Mouse (Mus musculus): ENCODE data around the gene Ebna1bp2.

Ebna1bp2 gene

DNA sequence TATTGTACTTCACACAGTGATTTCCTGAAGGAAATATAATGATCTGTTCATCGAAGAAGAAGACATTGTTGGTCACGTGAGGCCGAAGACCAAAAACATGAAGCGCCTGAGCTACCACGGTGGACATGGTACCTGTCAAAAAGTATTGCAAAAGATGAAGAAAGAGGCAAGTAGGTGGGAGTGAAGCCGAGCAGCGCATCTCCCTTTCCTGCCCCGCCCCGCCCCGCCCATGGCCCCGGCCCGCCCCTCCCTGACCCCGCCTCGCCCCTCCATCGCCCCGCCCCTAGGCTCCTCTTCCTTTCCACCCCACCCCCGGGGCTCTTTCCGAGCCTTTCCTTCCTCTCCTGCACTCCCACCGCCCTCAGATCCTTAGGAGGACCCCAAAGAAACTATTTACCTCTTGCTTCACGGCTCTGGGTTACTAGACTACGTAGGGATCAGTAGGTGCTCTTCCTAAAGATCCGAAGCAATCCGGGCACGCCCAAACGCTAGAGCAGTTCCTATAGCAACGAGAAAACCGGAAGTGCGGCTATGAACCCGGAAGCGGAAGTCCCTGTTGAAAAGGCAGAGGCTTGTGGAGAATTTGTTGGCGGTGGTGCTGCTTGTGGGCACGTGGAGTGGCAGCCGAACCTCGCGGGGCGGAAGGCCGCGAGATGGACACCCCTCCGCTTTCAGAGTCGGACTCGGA is at the start of gene Ebna1bp2, which contains the start of gene Cfap57:
Gene Ebna1bp2 (plus strand): TSS at position 521 of the 688 bp plus-strand sequence.
Gene Cfap57 (minus strand): TSS at position 499 of the 688 bp plus-strand sequence.
- in situ Hi-C loops (cut with MboI; ENCODE audit: unreplicated experiment in 2 of 2): loop anchor here in 1 of 2 experiments (10.0 kb wide), 1 partner anchor 186 kb away; the partner anchor contains the start of gene Cdc20

DNA sequence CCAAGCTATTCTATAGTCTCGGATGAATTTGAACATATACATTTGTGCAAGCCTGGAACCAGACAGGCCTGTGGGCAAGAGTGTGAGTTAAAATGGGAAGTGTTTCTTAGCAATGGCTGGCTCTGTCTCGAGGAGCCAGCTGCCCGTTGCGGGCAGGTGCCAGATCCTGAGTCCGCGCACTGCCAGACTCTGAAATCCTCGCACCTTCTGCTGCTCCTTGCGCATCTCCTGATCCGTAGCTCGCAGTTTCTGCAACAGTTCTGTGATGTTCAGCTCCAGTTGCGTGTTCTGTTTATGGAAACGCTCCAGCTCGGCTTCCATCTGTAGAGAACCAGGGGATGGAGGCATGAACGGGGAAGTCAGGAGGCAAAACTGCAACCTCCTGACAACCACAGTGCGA is 49.2 kb upstream of the Ebna1bp2 start:
- in situ Hi-C loops (cut with MboI; ENCODE audit: unreplicated experiment in 2 of 2): loop anchor here (10.0 to 25.0 kb wide), 4 partner anchors 487 to 867 kb away; partner anchors contain the start of gene Gm12845 (in 1 of the 2)

DNA sequence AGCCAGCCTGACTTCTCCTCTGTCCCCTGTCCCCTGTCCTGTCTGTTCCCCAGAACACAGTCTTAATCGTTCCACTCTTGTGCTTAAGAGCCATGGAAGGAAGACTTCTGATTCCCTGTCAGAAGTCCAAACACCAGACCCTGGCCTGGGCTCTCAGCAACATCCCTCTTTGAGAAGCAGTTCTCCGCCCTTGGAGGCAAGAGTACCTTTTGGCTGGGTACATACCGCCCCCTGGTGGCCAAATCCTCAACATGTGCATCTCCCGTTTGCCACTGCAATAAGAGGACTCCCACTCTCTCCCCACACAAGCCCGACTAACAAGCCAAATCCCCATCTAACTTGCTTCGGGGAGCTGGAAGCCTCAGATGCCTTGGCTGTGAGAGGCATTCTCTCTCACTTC is 44.5 kb upstream of the Ebna1bp2 start:
- in situ Hi-C loops (cut with MboI; ENCODE audit: unreplicated experiment in 2 of 2): loop anchor here (5.0 to 10.0 kb wide), 5 partner anchors 359 to 871 kb away; no protein-coding TSS in a partner anchor

DNA sequence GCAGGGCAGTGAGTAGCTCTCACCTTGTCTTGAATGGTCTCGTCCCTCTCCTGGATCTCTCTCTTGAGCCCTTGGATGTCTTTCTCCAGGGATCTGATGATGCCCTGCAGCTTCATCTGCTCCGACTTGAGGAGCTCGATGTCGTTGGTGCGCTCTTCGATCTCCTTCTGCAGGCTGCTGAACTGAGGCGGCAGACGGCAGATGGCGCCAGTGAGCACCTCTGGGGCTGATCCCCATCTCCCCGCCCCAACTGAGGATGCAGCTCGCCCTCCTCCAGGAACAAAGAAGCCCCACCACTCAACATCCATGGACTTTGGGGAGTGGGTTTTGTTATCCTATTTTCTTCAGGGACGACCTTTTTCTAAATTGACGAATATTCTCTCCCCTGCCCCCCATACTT is 41.3 kb upstream of the Ebna1bp2 start:
- in situ Hi-C loops (cut with MboI; ENCODE audit: unreplicated experiment in 2 of 2): loop anchor here (5.0 to 10.0 kb wide), 5 partner anchors 362 to 875 kb away; no protein-coding TSS in a partner anchor

DNA sequence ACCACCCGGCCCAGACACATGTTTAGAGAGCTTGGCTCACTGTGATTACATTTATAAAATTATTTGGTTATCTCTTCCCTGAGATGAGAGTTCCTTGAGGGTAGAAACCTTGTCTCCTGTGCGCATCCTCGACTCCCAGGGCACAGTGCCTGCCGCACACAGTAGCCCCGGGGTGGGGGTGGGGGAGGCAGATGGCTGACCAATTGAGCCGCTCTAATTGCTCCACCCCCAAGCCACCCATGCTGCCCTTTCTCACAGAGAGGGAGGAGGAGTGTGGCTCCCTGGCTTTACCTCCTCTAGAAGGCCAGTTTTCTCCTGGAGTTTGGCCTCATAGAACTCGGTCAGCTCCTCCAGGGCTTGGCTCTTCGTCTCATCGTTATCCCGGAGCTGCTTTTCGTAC is 39.1 kb upstream of the Ebna1bp2 start:
- in situ Hi-C loops (cut with MboI; ENCODE audit: unreplicated experiment in 2 of 2): no loop called here

DNA sequence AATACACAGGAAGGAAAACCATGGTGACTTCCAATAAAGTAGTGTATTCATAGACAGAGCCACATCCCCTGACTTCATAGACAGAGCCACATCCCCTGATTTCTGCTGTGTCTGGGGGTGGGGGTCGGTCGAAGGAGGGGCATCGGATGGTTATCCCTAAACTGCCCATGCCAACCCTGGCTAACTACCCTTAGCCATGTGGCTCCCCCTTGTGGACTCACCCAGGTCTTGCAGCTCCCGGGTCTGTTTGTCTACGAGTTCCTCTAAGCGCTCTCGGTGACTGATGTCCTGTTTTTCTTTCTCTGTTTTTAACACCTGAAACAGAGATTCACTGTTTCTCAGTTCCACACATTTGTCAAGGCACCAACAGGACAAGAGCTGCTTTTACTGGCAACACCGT is 38.0 kb upstream of the Ebna1bp2 start:
- in situ Hi-C loops (cut with MboI; ENCODE audit: unreplicated experiment in 2 of 2): no loop called here

DNA sequence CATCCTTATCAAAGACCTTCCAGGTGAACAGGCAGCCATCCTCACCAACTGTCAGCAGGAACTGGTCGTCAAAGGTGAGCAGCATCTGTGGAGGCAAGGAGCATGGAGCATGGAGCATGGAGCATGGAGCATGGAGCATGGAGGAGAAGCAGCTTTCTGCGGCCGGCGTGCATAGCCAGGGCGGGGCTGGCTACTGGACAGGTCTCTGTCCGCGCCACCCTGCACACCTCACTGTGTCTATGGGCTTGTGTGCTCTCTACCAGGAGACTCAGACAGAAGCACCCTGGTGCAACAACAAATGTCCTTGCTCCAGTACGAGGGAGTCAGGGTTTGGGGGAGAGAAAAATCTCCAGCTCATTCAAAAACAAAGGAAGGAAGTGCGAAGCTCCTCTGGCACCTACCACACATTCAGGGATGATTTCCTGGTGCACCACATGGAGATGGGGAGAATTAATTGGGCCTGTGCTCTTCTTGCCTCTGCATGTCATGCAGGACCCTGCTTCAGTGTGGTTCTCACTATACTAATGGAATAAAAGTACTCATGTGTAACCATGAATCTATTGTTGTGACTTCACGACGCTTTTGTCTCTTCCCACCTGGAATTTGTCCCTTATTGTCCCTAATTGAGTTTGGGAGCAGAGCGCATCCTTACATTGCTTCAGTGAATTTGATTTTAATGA is 31.4 kb upstream of the Ebna1bp2 start:
- in situ Hi-C loops (cut with MboI; ENCODE audit: unreplicated experiment in 2 of 2): no loop called here

DNA sequence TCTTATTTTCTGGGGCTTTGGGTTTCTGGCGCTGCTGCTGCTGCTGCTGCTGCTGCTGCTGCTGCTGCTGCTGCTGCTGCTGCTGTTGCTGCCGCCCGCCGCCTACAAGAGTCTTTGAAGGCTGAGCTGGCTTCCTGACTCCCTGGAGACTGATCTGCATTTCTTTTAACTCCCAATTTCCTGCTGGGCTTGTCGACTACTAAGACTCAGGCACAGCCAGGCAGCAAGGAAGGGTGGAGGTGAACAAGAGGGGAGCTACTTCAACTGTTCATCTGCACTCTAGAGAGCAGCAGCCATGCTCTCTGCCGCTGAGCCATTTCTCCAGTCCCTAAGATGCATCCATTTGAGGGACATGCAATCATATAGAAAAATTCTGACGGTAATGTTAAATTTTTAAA is 30.9 kb upstream of the Ebna1bp2 start:
- in situ Hi-C loops (cut with MboI; ENCODE audit: unreplicated experiment in 2 of 2): no loop called here

DNA sequence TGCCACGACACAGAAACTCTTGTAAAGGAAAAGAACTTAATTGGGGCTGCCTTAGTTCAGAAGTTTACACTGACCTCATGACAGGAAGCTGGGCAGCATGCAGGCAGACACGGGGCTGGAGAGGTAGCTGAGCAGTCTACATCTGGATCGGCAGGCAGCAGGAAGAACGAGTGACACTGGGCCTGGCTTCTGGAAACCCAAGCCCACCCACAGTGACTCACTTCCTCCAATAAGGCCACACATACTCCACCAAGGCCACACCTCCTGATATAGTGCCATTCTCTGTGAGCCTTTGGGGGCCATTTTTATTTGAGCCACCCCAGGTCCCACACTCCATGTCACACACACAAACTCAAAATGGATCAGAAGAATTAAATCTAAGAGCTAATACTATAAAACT is 16.5 kb upstream of the Ebna1bp2 start:
- in situ Hi-C loops (cut with MboI; ENCODE audit: unreplicated experiment in 2 of 2): no loop called here

DNA sequence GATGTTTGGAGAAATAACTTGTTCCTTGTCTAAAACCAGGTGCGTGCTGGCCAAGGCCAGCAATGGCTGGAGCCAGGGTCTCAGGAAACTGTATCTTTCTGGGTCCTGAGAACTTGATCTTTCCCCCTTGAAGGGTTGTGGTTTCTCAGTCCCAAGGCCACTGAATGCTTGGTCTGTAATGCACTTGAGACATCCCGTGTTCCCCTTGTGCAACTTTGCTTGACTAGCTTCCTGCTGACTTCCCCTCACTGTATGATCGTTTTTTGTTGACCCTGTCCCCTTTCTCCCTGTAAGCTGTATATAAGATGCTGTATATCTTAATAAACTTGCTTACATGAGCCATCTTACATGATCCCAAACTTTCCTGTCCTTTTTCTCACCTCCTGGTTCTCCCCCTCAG is 10.8 kb upstream of the Ebna1bp2 start:
- in situ Hi-C loops (cut with MboI; ENCODE audit: unreplicated experiment in 2 of 2): no loop called here

DNA sequence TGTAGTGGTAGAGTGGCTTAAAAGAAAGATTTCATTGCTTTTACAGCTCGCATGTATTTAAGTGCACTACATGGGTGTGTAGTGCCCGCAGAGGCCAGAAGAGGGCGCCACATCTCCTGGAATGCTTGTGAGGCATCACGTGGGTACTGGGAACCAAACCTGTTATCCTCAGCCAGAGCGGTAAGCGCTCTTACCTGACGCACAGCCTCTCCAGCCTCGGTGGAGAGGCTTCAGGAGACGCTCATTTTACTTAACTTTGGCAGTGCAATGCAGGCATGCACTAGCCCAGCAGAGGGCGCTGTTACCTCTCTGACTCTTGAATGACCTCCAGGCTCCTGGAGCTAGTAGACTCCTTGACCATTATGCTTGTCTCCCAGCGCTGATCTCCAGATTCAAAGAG is 8.0 kb upstream of the Ebna1bp2 start:
- in situ Hi-C loops (cut with MboI; ENCODE audit: unreplicated experiment in 2 of 2): no loop called here

DNA sequence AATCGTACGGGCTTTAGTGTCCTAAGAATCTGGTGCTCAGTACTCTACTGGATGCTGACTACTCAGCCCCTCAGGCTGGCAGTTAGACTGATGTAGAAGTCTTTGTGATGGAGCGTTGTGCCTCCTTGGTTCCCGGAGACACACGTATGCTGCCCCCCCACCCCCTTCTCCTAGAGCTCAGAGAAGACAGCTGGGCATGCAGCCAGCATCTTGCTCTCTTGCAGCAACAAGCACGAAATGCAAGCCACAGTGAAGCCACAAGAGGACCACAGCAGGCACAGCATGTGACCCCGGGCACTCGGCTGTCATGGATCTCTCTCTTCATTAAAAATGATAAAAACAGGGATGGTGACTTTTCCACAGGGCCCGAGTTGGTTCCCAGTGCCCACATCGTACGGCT is 5.2 kb upstream of the Ebna1bp2 start:
- in situ Hi-C loops (cut with MboI; ENCODE audit: unreplicated experiment in 2 of 2): no loop called here

DNA sequence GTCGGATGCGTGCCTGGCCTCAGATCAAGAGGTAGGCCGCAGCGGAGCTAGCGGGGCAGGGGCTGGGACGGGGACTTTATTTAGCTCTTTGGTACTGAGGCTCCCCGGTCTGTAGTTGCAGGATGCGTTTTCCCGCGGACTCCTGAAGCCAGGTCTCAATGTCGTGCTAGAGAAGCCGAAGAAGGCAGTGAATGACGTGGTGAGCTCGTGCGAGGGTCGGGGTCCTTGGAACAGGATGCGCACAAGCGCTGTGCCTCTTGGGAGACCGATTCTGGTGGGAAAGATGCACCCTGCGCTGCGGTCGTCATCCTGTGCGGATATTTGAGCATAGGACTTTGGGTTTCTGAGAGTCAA is 345 bp downstream of the Ebna1bp2 start:
- in situ Hi-C loops (cut with MboI; ENCODE audit: unreplicated experiment in 2 of 2): loop anchor here in 1 of 2 experiments (10.0 kb wide), 1 partner anchor 186 kb away; the partner anchor contains the start of gene Cdc20

DNA sequence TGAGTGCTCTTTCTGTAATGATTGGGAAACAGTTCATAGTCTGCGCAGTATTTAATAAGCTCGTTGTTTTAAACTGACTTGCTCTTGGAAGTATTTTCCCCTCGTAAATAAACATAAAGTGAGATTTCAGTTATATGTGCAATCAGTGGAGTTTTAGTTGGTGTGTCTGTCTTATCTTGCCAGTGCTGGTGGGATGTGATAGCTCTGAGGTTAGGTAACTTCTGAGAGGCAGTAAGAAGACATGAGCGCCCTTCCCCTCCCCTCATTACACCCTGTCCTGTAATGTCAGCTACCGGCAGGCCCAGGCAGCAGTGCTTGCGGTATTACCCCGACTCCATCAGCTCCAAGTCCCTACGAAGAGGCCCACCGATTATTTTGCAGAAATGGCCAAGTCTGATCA is 1.2 kb downstream of the Ebna1bp2 start:
- in situ Hi-C loops (cut with MboI; ENCODE audit: unreplicated experiment in 2 of 2): loop anchor here in 1 of 2 experiments (10.0 kb wide), 1 partner anchor 187 kb away; the partner anchor contains the start of gene Cdc20

DNA sequence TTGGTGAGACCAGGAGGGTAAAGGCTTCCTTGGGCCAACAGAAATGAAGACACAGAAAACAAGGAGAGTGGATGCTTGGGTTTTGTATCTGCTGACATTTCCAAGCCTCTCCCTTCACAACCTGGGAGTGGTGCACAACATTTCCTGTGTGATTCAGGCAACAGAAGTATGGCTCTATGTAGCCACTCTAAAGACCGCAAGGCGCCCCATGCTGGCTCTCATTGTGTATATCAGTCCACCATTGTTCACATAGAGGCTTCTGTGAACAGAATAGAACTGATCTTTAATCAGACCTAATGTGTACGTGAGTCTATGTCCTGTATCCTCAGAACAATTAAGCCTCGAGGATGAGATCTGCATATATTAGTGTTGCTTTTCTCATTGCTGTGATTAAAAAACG is 9.7 kb downstream of the Ebna1bp2 start:
- in situ Hi-C loops (cut with MboI; ENCODE audit: unreplicated experiment in 2 of 2): no loop called here

DNA sequence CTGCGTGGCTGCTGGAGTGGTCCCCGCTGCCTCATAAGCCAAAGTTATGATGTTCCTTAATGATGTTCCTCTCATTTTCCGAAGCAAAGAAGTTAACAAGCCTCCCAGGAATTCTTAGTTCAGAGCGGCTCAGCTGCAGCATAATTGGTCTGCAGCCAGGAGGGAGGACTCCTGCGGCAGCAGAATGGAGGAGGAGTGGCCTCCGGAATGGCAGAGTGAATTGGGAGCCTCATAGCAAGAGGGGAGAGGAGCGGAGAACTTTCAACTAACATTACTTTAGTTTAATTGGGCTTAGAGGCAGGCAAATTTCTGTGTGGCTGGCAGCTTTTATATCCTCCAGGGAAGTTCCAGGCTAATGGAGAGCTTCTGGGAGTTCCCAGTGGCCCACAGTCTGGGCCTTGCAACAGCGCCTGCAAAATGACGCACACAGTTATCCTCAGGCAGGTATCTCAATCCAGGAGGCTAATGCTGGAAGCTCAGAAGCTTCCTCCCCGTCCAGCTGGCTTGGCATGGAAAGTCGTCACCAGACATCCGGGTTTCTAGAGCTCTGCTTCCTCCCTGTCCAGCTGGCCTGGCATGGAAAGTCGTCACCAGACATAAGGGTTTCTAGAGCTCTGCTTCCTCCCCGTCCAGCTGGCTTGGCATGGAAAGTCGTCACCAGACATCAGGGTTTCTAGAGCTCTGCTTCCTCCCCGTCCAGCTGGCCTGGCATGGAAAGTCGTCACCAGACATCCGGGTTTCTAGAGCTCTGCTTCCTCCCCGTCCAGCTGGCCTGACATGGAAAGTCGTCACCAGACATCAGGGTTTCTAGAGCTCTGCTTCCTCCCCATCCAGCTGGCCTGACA is 22.0 kb downstream of the Ebna1bp2 start:
- in situ Hi-C loops (cut with MboI; ENCODE audit: unreplicated experiment in 2 of 2): loop anchor here (5.0 to 10.0 kb wide), 4 partner anchors 362 to 562 kb away; no protein-coding TSS in a partner anchor

DNA sequence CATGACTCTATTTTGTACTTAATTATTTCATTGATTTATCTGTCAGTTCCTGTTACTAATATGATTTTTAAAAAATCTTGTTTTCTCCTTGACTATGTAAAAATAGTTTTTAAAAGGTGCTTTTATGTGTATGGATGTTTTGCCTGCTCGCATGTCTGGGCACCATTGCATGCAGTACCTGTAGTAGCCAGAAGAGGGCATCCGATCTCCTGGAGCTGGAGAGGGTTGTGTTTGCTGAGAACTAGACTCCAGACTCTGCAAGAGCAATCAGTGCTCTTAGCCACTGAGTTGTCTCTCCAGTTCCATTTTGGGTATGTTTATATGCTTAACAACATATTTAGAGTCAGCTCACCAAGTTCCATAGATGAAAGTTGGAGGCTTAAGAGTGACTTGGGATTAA is 24.6 kb downstream of the Ebna1bp2 start:
- in situ Hi-C loops (cut with MboI; ENCODE audit: unreplicated experiment in 2 of 2): loop anchor here (10.0 kb wide), 3 partner anchors 360 to 560 kb away; no protein-coding TSS in a partner anchor

DNA sequence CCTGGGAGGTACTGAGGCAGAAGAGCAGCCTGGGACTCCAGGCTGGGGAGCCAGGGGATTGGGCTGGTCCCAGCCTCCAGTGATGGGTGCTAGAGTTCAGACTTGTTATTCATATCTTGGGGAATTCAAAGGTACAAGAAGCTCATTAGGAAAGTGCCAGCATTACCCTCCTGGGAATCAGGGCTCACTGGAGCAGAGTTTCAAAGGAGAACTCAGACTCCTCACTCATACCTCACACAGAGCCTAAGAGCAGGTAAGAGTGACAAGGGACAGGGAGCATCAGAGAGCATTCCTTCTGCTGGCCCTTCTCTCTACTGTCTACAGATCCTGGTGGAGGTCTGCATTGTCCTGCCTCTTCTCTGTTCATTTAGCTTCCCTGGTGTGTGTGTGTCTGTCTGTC is 38.1 kb downstream of the Ebna1bp2 start, which contains the start of gene Olfr62:
Gene Olfr62 (plus strand): TSS at position 301 of the 400 bp plus-strand sequence.
- in situ Hi-C loops (cut with MboI; ENCODE audit: unreplicated experiment in 2 of 2): no loop called here
